Mouse (Mus musculus): ENCODE data around the gene Kctd4. TPM values are rescaled to one million over a fixed set of nuclear protein-coding genes. Genes with fewer than 3 reads are reported as not detected.

Kctd4 gene
- polyA plus RNA-seq, 1 experiment from 2014 or later: 9.3 TPM

- ATAC-seq: no peak
- no peak overlapping the region for H3K9ac ChIP-seq (ENCODE audit: low read depth, low read length)
- no peaks in the 10 kb centered on the region for H3K27me3 ChIP-seq (ENCODE audit: control insufficient read depth, insufficient read depth, low read depth, low read length)
- H3K27ac ChIP-seq (ENCODE audit: low read length): no peak overlapping the region
- WGBS: 66% methylated on average over 3 of the region's 3 CpGs
- H3K4me2 ChIP-seq (ENCODE audit: low read length): no peak overlapping the region
- no peaks in the 10 kb centered on the region for H3K9me3 ChIP-seq (replicated peaks; ENCODE audit: control insufficient read depth, low read length, poor library complexity, severe bottlenecking)
- H3K4me3 ChIP-seq (ENCODE audit: low read depth, low read length): no peak overlapping the region
- no peaks in the 10 kb centered on the region for H3K4me1 ChIP-seq (ENCODE audit: control insufficient read depth, insufficient read depth, low read length)
- no peaks in the 10 kb centered on the region for H3K36me3 ChIP-seq (ENCODE audit: control insufficient read depth, insufficient read depth, low read length)
Observed at GRCm38 (mm10) chr14:75976107-75976506, 21.3 kb downstream of the Kctd4 start.

GRCm38 (mm10) chr14:75981231-75981630 lies 26.4 kb downstream of the Kctd4 start:
- Histone ChIP-seq H3K4me2 (ENCODE audit: low read length) (no peak overlapping the region), H3K9ac (ENCODE audit: low read depth, low read length) (no peak overlapping the region), H3K4me1 (ENCODE audit: control insufficient read depth, insufficient read depth, low read length) (peaks cover 3% of the 10 kb centered on the region), H3K4me3 (ENCODE audit: low read depth, low read length) (no peak overlapping the region), H3K27ac (ENCODE audit: low read length) (no peak overlapping the region), H3K36me3 (ENCODE audit: control insufficient read depth, insufficient read depth, low read length) (no peaks in the 10 kb centered on the region), H3K27me3 (ENCODE audit: control insufficient read depth, insufficient read depth, low read depth, low read length) (no peaks in the 10 kb centered on the region), H3K9me3 (replicated peaks; ENCODE audit: control insufficient read depth, low read length, poor library complexity, severe bottlenecking) (no peaks in the 10 kb centered on the region)
- WGBS: 88% methylated on average over 3 of the region's 3 CpGs
- ATAC-seq: no peak

- Histone ChIP-seq H3K27ac (ENCODE audit: low read length) (no peak overlapping the region), H3K9me3 (replicated peaks; ENCODE audit: control insufficient read depth, low read length, poor library complexity, severe bottlenecking) (no peaks in the 10 kb centered on the region), H3K4me2 (ENCODE audit: low read length) (no peak overlapping the region), H3K9ac (ENCODE audit: low read depth, low read length) (no peak overlapping the region), H3K4me3 (ENCODE audit: low read depth, low read length) (no peak overlapping the region), H3K27me3 (ENCODE audit: control insufficient read depth, insufficient read depth, low read depth, low read length) (no peaks in the 10 kb centered on the region), H3K36me3 (ENCODE audit: control insufficient read depth, insufficient read depth, low read length) (no peaks in the 10 kb centered on the region), H3K4me1 (ENCODE audit: control insufficient read depth, insufficient read depth, low read length) (peaks cover 3% of the 10 kb centered on the region)
- ATAC-seq: no peak
- 85% methylated on average over 2 of the region's 2 CpGs for WGBS
Observed at GRCm38 (mm10) chr14:75983891-75984290, 29.1 kb downstream of the Kctd4 start.

GRCm38 (mm10) chr14:75985112-75985511 lies 30.3 kb downstream of the Kctd4 start:
- ATAC-seq: peak; percentile 70
- peak overlapping the region; percentile 50 for H3K27ac ChIP-seq (ENCODE audit: low read length)

GRCm38 (mm10) chr14:75986878-75987483 lies 32.2 kb downstream of the Kctd4 start:
- Histone ChIP-seq H3K9me3 (replicated peaks; ENCODE audit: control insufficient read depth, low read length, poor library complexity, severe bottlenecking) (no peaks in the 10 kb centered on the region), H3K27me3 (ENCODE audit: control insufficient read depth, insufficient read depth, low read depth, low read length) (no peaks in the 10 kb centered on the region), H3K4me3 (ENCODE audit: low read depth, low read length) (no peak overlapping the region), H3K4me1 (ENCODE audit: control insufficient read depth, insufficient read depth, low read length) (peaks cover 3% of the 10 kb centered on the region), H3K9ac (ENCODE audit: low read depth, low read length) (no peak overlapping the region), H3K27ac (ENCODE audit: low read length) (no peak overlapping the region), H3K4me2 (ENCODE audit: low read length) (no peak overlapping the region), H3K36me3 (ENCODE audit: control insufficient read depth, insufficient read depth, low read length) (no peaks in the 10 kb centered on the region)
- ATAC-seq: no peak
- WGBS: 91% methylated on average over 7 of the region's 7 CpGs

More at GRCm38 (mm10) chr14:75985112-75985511, 30.3 kb downstream of the Kctd4 start:
- no peak overlapping the region for H3K9ac ChIP-seq (ENCODE audit: low read depth, low read length)
- no peaks in the 10 kb centered on the region for H3K9me3 ChIP-seq (replicated peaks; ENCODE audit: control insufficient read depth, low read length, poor library complexity, severe bottlenecking)
- no peaks in the 10 kb centered on the region for H3K36me3 ChIP-seq (ENCODE audit: control insufficient read depth, insufficient read depth, low read length)
- peaks cover 3% of the 10 kb centered on the region for H3K4me1 ChIP-seq (ENCODE audit: control insufficient read depth, insufficient read depth, low read length)
- no peaks in the 10 kb centered on the region for H3K27me3 ChIP-seq (ENCODE audit: control insufficient read depth, insufficient read depth, low read depth, low read length)
- no peak overlapping the region for H3K4me3 ChIP-seq (ENCODE audit: low read depth, low read length)
- no peak overlapping the region for H3K4me2 ChIP-seq (ENCODE audit: low read length)
- WGBS: 62% methylated on average over 4 of the region's 4 CpGs

GRCm38 (mm10) chr14:75989168-75989567 lies 34.4 kb downstream of the Kctd4 start:
- Histone ChIP-seq H3K4me3 (ENCODE audit: low read depth, low read length) (no peak overlapping the region), H3K27ac (ENCODE audit: low read length) (no peak overlapping the region), H3K9me3 (replicated peaks; ENCODE audit: control insufficient read depth, low read length, poor library complexity, severe bottlenecking) (no peaks in the 10 kb centered on the region), H3K36me3 (ENCODE audit: control insufficient read depth, insufficient read depth, low read length) (no peaks in the 10 kb centered on the region), H3K4me2 (ENCODE audit: low read length) (no peak overlapping the region), H3K27me3 (ENCODE audit: control insufficient read depth, insufficient read depth, low read depth, low read length) (no peaks in the 10 kb centered on the region), H3K9ac (ENCODE audit: low read depth, low read length) (no peak overlapping the region), H3K4me1 (ENCODE audit: control insufficient read depth, insufficient read depth, low read length) (peaks cover 3% of the 10 kb centered on the region)
- 100% methylated on average over 1 of the region's 1 CpGs for WGBS
- no peak for ATAC-seq

- no peaks in the 10 kb centered on the region for H3K4me1 ChIP-seq (ENCODE audit: control insufficient read depth, insufficient read depth, low read length)
- H3K4me3 ChIP-seq (ENCODE audit: low read depth, low read length): no peak overlapping the region
- no peak overlapping the region for H3K27ac ChIP-seq (ENCODE audit: low read length)
- H3K4me2 ChIP-seq (ENCODE audit: low read length): no peak overlapping the region
- H3K9ac ChIP-seq (ENCODE audit: low read depth, low read length): no peak overlapping the region
- H3K9me3 ChIP-seq (replicated peaks; ENCODE audit: control insufficient read depth, low read length, poor library complexity, severe bottlenecking): no peaks in the 10 kb centered on the region
- no peaks in the 10 kb centered on the region for H3K36me3 ChIP-seq (ENCODE audit: control insufficient read depth, insufficient read depth, low read length)
- no peaks in the 10 kb centered on the region for H3K27me3 ChIP-seq (ENCODE audit: control insufficient read depth, insufficient read depth, low read depth, low read length)
- no peak for ATAC-seq
- 93% methylated on average over 6 of the region's 6 CpGs for WGBS
Observed at GRCm38 (mm10) chr14:75990936-75991335, 36.1 kb downstream of the Kctd4 start.

- H3K9ac ChIP-seq (ENCODE audit: low read depth, low read length): no peak overlapping the region
- ATAC-seq: no peak
- no peaks in the 10 kb centered on the region for H3K27me3 ChIP-seq (ENCODE audit: control insufficient read depth, insufficient read depth, low read depth, low read length)
- H3K4me3 ChIP-seq (ENCODE audit: low read depth, low read length): no peak overlapping the region
- no peaks in the 10 kb centered on the region for H3K9me3 ChIP-seq (replicated peaks; ENCODE audit: control insufficient read depth, low read length, poor library complexity, severe bottlenecking)
- H3K4me2 ChIP-seq (ENCODE audit: low read length): no peak overlapping the region
- no peaks in the 10 kb centered on the region for H3K4me1 ChIP-seq (ENCODE audit: control insufficient read depth, insufficient read depth, low read length)
- no peaks in the 10 kb centered on the region for H3K36me3 ChIP-seq (ENCODE audit: control insufficient read depth, insufficient read depth, low read length)
- 96% methylated on average over 4 of the region's 4 CpGs for WGBS
- H3K27ac ChIP-seq (ENCODE audit: low read length): no peak overlapping the region
Observed at GRCm38 (mm10) chr14:75992371-75992770, 37.6 kb downstream of the Kctd4 start.

GRCm38 (mm10) chr14:75998082-75998481 lies 43.3 kb downstream of the Kctd4 start:
- Histone ChIP-seq H3K27me3 (ENCODE audit: control insufficient read depth, insufficient read depth, low read depth, low read length) (no peaks in the 10 kb centered on the region), H3K36me3 (ENCODE audit: control insufficient read depth, insufficient read depth, low read length) (no peaks in the 10 kb centered on the region), H3K9ac (ENCODE audit: low read depth, low read length) (no peak overlapping the region), H3K4me3 (ENCODE audit: low read depth, low read length) (no peak overlapping the region), H3K27ac (ENCODE audit: low read length) (no peak overlapping the region), H3K9me3 (replicated peaks; ENCODE audit: control insufficient read depth, low read length, poor library complexity, severe bottlenecking) (no peaks in the 10 kb centered on the region), H3K4me1 (ENCODE audit: control insufficient read depth, insufficient read depth, low read length) (no peaks in the 10 kb centered on the region), H3K4me2 (ENCODE audit: low read length) (no peak overlapping the region)
- ATAC-seq: no peak
- 58% methylated on average over 1 of the region's 1 CpGs for WGBS

All from midbrain, embryonic 16.5 days (tissue).